Mouse (Mus musculus): Measurements from ENCODE around the gene Zmynd10. TPM values are rescaled to one million over a fixed set of nuclear protein-coding genes. Genes with fewer than 3 reads are reported as not detected.

Zmynd10 gene
- polyA plus RNA-seq, 1 experiment = 6.7 TPM

- no peak overlapping the region for H3K4me3 ChIP-seq (ENCODE audit: insufficient read depth, low read length)
- no peak overlapping the region for H3K27ac ChIP-seq (ENCODE audit: insufficient read depth, low read length)
- TF ChIP-seq CTCF (IDR thresholded peaks at IDR 0.05; ENCODE audit: extremely low read depth, insufficient read depth, low read length) = no peak
- TF ChIP-seq POLR2A (IDR thresholded peaks at IDR 0.05; ENCODE audit: extremely low read depth, insufficient read depth, low read length) = no peak
- no peaks in the 10 kb centered on the region for H3K4me1 ChIP-seq (ENCODE audit: control insufficient read depth, insufficient read depth, low read length)
Measured at GRCm38 (mm10) chr9:107544729-107545128, 2.4 kb upstream of the Zmynd10 start.

- Histone ChIP-seq H3K27ac (ENCODE audit: insufficient read depth, low read length) (no peak overlapping the region), H3K4me3 (ENCODE audit: insufficient read depth, low read length) (no peak overlapping the region), H3K4me1 (ENCODE audit: control insufficient read depth, insufficient read depth, low read length) (no peaks in the 10 kb centered on the region)
- TF ChIP-seq CTCF (IDR thresholded peaks at IDR 0.05; ENCODE audit: extremely low read depth, insufficient read depth, low read length) = no peak
- no peak for TF ChIP-seq POLR2A (IDR thresholded peaks at IDR 0.05; ENCODE audit: extremely low read depth, insufficient read depth, low read length)
Measured at GRCm38 (mm10) chr9:107545199-107545598, 1.9 kb upstream of the Zmynd10 start.

- Histone ChIP-seq H3K4me1 (ENCODE audit: control insufficient read depth, insufficient read depth, low read length) (no peaks in the 10 kb centered on the region), H3K4me3 (ENCODE audit: insufficient read depth, low read length) (no peak overlapping the region), H3K27ac (ENCODE audit: insufficient read depth, low read length) (no peak overlapping the region)
- TF ChIP-seq CTCF (IDR thresholded peaks at IDR 0.05; ENCODE audit: extremely low read depth, insufficient read depth, low read length) = peak; percentile 79
- TF ChIP-seq POLR2A (IDR thresholded peaks at IDR 0.05; ENCODE audit: extremely low read depth, insufficient read depth, low read length) = no peak
Measured at GRCm38 (mm10) chr9:107545602-107546001, 1.5 kb upstream of the Zmynd10 start.

- no peak overlapping the region for H3K27ac ChIP-seq (ENCODE audit: insufficient read depth, low read length)
- H3K4me3 ChIP-seq (ENCODE audit: insufficient read depth, low read length) = no peak overlapping the region
- TF ChIP-seq CTCF (IDR thresholded peaks at IDR 0.05; ENCODE audit: extremely low read depth, insufficient read depth, low read length) (no peak), POLR2A (IDR thresholded peaks at IDR 0.05; ENCODE audit: extremely low read depth, insufficient read depth, low read length) (no peak)
- H3K4me1 ChIP-seq (ENCODE audit: control insufficient read depth, insufficient read depth, low read length) = 0 out of 2 replicates have a peak, but pooled peaks cover 1% of the 10 kb centered on the region
Measured at GRCm38 (mm10) chr9:107547957-107548356, 859 bp downstream of the Zmynd10 start.

GRCm38 (mm10) chr9:107548820-107549219 is 1.7 kb downstream of the Zmynd10 start:
- no peak overlapping the region for H3K4me3 ChIP-seq (ENCODE audit: insufficient read depth, low read length)
- TF ChIP-seq POLR2A (IDR thresholded peaks at IDR 0.05; ENCODE audit: extremely low read depth, insufficient read depth, low read length) (no peak), CTCF (IDR thresholded peaks at IDR 0.05; ENCODE audit: extremely low read depth, insufficient read depth, low read length) (no peak)
- peaks cover 1% of the 10 kb centered on the region; the same call in 1 of the 2 replicates for H3K4me1 ChIP-seq (ENCODE audit: control insufficient read depth, insufficient read depth, low read length)
- no peak overlapping the region for H3K27ac ChIP-seq (ENCODE audit: insufficient read depth, low read length)

GRCm38 (mm10) chr9:107549297-107550074 is 2.4 kb downstream of the Zmynd10 start:
- Histone ChIP-seq H3K4me1 (ENCODE audit: control insufficient read depth, insufficient read depth, low read length) (peaks cover 1% of the 10 kb centered on the region; the same call in 1 of the 2 replicates), H3K27ac (ENCODE audit: insufficient read depth, low read length) (no peak overlapping the region), H3K4me3 (ENCODE audit: insufficient read depth, low read length) (no peak overlapping the region)
- no peak for TF ChIP-seq CTCF (IDR thresholded peaks at IDR 0.05; ENCODE audit: extremely low read depth, insufficient read depth, low read length)
- no peak for TF ChIP-seq POLR2A (IDR thresholded peaks at IDR 0.05; ENCODE audit: extremely low read depth, insufficient read depth, low read length)

GRCm38 (mm10) chr9:107550491-107551116 is 3.5 kb downstream of the Zmynd10 start:
- no peak for TF ChIP-seq POLR2A (IDR thresholded peaks at IDR 0.05; ENCODE audit: extremely low read depth, insufficient read depth, low read length)
- TF ChIP-seq CTCF (IDR thresholded peaks at IDR 0.05; ENCODE audit: extremely low read depth, insufficient read depth, low read length) = no peak
- peaks cover 1% of the 10 kb centered on the region; the same call in 1 of the 2 replicates for H3K4me1 ChIP-seq (ENCODE audit: control insufficient read depth, insufficient read depth, low read length)
- H3K27ac ChIP-seq (ENCODE audit: insufficient read depth, low read length) = no peak overlapping the region
- no peak overlapping the region for H3K4me3 ChIP-seq (ENCODE audit: insufficient read depth, low read length)

GRCm38 (mm10) chr9:107551117-107551889 is 4.2 kb downstream of the Zmynd10 start, which contains the start of gene Rassf1:
Gene Rassf1, plus strand, starts transcription at chr9:107551555.
- no peak for TF ChIP-seq POLR2A (IDR thresholded peaks at IDR 0.05; ENCODE audit: extremely low read depth, insufficient read depth, low read length)
- no peak for TF ChIP-seq CTCF (IDR thresholded peaks at IDR 0.05; ENCODE audit: extremely low read depth, insufficient read depth, low read length)
- no peak within 1 kb of the TSS for H3K27ac ChIP-seq (ENCODE audit: insufficient read depth, low read length)
- H3K4me3 ChIP-seq (ENCODE audit: insufficient read depth, low read length) = peak within 1 kb of the TSS; percentile 6; the same call in 1 of the 2 replicates
- H3K4me1 ChIP-seq (ENCODE audit: control insufficient read depth, insufficient read depth, low read length) = peaks cover 1% of the 10 kb centered on the region; the same call in 1 of the 2 replicates

GRCm38 (mm10) chr9:107551890-107552355 is 4.8 kb downstream of the Zmynd10 start:
- TF ChIP-seq CTCF (IDR thresholded peaks at IDR 0.05; ENCODE audit: extremely low read depth, insufficient read depth, low read length) (no peak), POLR2A (IDR thresholded peaks at IDR 0.05; ENCODE audit: extremely low read depth, insufficient read depth, low read length) (no peak)
- H3K27ac ChIP-seq (ENCODE audit: insufficient read depth, low read length) = no peak overlapping the region
- peak overlapping the region; percentile 6; the same call in 1 of the 2 replicates for H3K4me3 ChIP-seq (ENCODE audit: insufficient read depth, low read length)
- peaks cover 1% of the 10 kb centered on the region; the same call in 1 of the 2 replicates for H3K4me1 ChIP-seq (ENCODE audit: control insufficient read depth, insufficient read depth, low read length)
